Mouse (Mus musculus) intestine, embryonic 15.5 days (tissue): ENCODE measurements around the gene Pax7. TPM values are rescaled to one million over a fixed set of nuclear protein-coding genes. Genes with fewer than 3 reads are reported as not detected.
A peak's percentile ranks its signal among the peaks of the same experiment; 100 is the strongest.

Source experiments
- ATAC-seq: fragments of 200-750 bp; cut with Nextera tagmentation; 2 replicates; pipeline ENCODE4 v1.8.0; 2017; ENCODE audit warnings: moderate TSS enrichment, moderate library complexity
- H3K27ac ChIP-seq: fragments of 300-500 bp; sonication (generic); 2 replicates; pipeline ENCODE4 v1.5.1; 2015; ENCODE audit warnings: mild to moderate bottlenecking, inconsistent platforms
- H3K27me3 ChIP-seq: fragments of 300-500 bp; sonication (generic); replicated peaks from 2 replicates; pipeline ENCODE4 v1.6.1; 2015; ENCODE audit warnings: inconsistent platforms
- H3K36me3 ChIP-seq: fragments of 300-500 bp; sonication (generic); 2 replicates; pipeline ENCODE4 v1.6.1; 2015; ENCODE audit warnings: inconsistent platforms
- H3K4me1 ChIP-seq: fragments of 300-500 bp; sonication (generic); replicated peaks from 2 replicates; pipeline ENCODE4 v1.6.1; 2015; ENCODE audit warnings: inconsistent platforms
- H3K4me2 ChIP-seq: fragments of 300-500 bp; sonication (generic); replicated peaks from 2 replicates; pipeline ENCODE4 v1.6.1; 2015; ENCODE audit warnings: mild to moderate bottlenecking, inconsistent platforms
- H3K4me3 ChIP-seq: fragments of 300-500 bp; sonication (generic); replicated peaks from 2 replicates; pipeline ENCODE4 v1.5.1; 2015; ENCODE audit warnings: inconsistent platforms
- H3K9ac ChIP-seq: fragments of 300-500 bp; sonication (generic); 2 replicates; pipeline ENCODE4 v1.6.1; 2015; ENCODE audit warnings: inconsistent platforms
- H3K9me3 ChIP-seq: fragments of 300-500 bp; sonication (generic); 2 replicates; pipeline ENCODE4 v1.6.1; 2016; ENCODE audit warnings: inconsistent platforms
- WGBS: fragments of 180-500 bp; shearing (Covaris S2); methylation state at CpG from one replicate; pipeline ENCODE4 v1.1.7; 2015; 5-methylcytosine and 5-hydroxymethylcytosine counted together
- polyA plus RNA-seq: library from polyadenylated mRNA; unstranded; fragments of >200 nt; fragmentation: Nextera tagmentation; extraction: Ambion mirVana; gene quantifications from 2 replicates; pipeline ENCODE4 v1.2.1, GENCODE M21; 2015

Gene Pax7
- polyA plus RNA-seq, 1 experiment from 2014 or later: not detected

DNA sequence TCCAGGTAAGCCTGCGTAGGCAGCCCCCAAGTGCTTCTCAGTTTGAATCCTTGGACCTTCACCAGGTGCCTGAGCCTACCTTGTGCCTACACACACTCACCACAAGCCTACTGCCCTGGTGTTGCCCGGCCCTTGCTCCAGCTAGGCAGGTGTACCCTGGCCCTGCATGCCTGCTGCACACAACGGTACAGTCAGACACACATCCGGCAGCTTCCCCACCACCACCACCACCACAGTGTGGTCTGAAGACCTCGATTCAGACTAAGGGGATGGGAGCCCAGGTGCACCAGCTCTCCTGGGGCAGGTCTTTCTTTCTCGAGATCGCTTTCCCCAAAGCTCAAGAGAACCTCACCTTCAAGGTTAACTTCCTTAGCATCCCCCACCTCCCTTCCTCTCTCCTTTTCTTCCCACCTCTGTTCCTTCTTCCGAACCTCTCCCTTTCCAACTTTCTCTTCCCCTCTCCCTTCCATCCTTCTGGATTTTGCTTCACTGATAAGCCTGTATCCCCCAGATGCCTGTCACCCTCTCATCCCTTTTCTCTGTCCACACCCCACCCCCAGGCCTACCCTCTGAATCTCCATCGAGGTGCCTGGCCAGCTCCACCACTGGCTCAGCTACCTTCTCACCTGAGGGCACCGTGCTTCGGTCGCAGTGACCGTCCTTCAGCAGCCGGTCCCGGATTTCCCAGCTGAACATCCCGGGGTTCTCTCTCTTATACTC, 4.3 kb downstream of the Pax7 start:
- H3K27ac ChIP-seq: no peak overlapping the region
- H3K4me1 ChIP-seq: 0 out of 2 replicates have a peak, but pooled peaks cover 4% of the 10 kb centered on the region
- no peak overlapping the region for H3K4me3 ChIP-seq
- no peaks in the 10 kb centered on the region for H3K36me3 ChIP-seq
- ATAC-seq: no peak
- 6% methylated on average over 16 of the region's 16 CpGs for WGBS
- peaks cover 98% of the 10 kb centered on the region for H3K27me3 ChIP-seq
- no peak overlapping the region for H3K4me2 ChIP-seq
- H3K9me3 ChIP-seq: no peaks in the 10 kb centered on the region
- H3K9ac ChIP-seq: no peak overlapping the region

DNA sequence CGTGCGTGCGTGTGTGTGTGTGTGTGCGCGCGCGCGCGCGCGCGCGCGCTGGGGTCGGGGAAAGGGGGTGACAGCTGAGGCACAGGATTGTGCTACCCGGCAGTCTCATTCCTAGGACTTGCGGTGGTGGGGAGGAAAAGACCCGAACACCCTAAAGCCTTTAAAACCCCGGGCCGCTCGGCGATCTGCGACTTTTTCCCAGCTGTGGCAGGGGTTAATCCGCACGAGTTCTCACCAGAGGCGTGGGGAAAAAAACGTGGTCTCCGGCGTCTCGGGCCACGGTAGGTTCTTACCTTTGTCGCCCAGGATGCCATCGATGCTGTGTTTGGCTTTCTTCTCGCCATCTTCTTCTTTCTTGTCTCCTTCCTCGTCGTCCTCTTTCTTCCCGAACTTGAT, 5.0 kb downstream of the Pax7 start:
- ATAC-seq: no peak
- no peak overlapping the region for H3K9ac ChIP-seq
- no peaks in the 10 kb centered on the region for H3K9me3 ChIP-seq
- H3K27ac ChIP-seq: no peak overlapping the region
- H3K4me3 ChIP-seq: no peak overlapping the region
- under 1% methylated on average over 37 of the region's 37 CpGs for WGBS
- no peak overlapping the region for H3K4me2 ChIP-seq
- H3K4me1 ChIP-seq: 0 out of 2 replicates have a peak, but pooled peaks cover 3% of the 10 kb centered on the region
- no peaks in the 10 kb centered on the region for H3K36me3 ChIP-seq
- H3K27me3 ChIP-seq: peaks cover 98% of the 10 kb centered on the region

DNA sequence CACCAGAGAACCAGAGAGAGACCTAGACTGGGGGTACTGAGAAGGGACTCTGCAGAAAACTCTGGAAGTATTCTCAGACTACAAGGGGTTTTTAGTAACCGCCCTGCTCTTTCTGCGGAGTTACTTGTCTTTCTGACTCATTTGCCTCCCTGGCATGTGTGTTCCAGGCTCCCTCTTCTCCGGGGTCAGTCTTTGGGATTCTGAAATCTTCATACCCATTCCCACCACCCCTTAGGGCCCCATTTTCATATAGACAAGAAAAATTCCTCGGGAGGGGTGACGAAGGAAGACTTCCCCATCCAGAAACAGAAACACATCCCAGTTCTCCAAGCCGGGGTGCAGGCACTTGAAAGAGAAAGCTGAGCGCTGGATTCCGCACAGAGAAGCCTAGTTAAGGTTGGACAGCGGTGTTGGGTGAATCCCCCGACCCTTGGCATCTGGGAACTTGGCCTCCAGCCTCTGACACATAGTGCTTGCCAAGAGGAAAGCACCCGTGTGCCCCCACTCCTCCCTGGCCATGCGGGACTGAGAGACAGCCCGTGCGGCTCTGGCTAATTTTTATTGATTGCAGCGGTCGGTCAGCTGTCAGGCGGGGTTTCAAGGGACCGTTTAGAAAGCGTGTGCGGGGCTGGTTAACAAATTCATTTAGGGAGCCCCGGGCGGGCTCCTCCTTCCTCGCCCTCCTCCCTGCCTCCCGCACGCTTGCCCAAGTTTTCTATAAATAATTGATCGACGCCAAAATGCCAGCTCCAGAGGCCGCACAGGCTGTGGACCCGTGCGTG, 5.6 kb downstream of the Pax7 start:
- H3K4me1 ChIP-seq: no peaks in the 10 kb centered on the region
- no peaks in the 10 kb centered on the region for H3K9me3 ChIP-seq
- no peak overlapping the region for H3K4me2 ChIP-seq
- no peak overlapping the region for H3K4me3 ChIP-seq
- H3K27ac ChIP-seq: no peak overlapping the region
- H3K36me3 ChIP-seq: no peaks in the 10 kb centered on the region
- no peak overlapping the region for H3K9ac ChIP-seq
- H3K27me3 ChIP-seq: peaks cover 98% of the 10 kb centered on the region
- 2% methylated on average over 30 of the region's 30 CpGs for WGBS
- ATAC-seq: no peak

GRCm38 (mm10) chr4:139826231-139826630, 7.1 kb downstream of the Pax7 start:
- H3K9ac ChIP-seq: no peak overlapping the region
- H3K9me3 ChIP-seq: no peaks in the 10 kb centered on the region
- H3K36me3 ChIP-seq: no peaks in the 10 kb centered on the region
- WGBS: 4% methylated on average over 3 of the region's 3 CpGs
- peaks cover 98% of the 10 kb centered on the region for H3K27me3 ChIP-seq
- H3K4me2 ChIP-seq: no peak overlapping the region
- no peak overlapping the region for H3K27ac ChIP-seq
- ATAC-seq: no peak
- H3K4me1 ChIP-seq: peaks cover 6% of the 10 kb centered on the region; the same call in 1 of the 2 replicates
- H3K4me3 ChIP-seq: no peak overlapping the region

DNA sequence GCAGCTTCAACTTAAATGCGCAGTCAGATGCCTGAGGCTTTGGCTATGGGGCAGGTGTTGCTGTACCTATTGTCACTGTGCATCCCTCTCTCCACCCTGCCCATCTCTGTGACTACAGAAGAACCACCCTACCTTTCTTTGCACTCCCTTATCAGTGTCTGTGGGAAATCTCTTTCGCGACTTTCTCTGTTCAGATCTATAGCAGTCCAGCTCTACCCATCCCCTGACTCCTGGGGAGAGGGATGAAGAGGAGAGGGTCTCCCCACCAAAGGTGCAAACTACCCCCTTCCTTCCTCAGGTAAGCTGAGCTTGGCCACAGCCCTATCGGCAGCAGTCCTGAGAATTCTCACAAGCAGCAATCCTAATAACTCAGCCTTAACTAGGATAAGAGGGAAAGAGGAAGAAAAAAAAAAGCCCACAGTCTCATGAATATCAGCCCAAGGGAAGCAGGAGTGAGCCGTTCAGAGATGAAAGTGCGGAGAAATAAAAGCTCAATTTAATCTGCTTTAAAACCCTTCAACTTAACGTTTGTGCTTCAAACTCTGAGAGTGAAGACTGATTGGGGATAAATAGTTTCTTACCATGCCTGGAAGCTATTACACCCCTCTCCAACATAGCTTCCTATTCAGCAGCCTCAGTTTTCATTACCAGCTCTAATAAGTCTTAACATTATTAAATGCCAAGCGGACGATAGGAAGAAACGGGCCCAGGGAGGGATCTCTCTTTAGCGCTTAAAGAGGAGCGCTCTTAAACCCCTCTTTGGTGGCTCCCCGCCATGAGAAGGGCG, 7.8 kb downstream of the Pax7 start:
- H3K4me1 ChIP-seq: peaks cover 8% of the 10 kb centered on the region; the same call in 1 of the 2 replicates
- H3K9me3 ChIP-seq: no peaks in the 10 kb centered on the region
- 2% methylated on average over 14 of the region's 14 CpGs for WGBS
- H3K4me3 ChIP-seq: no peak overlapping the region
- no peak overlapping the region for H3K9ac ChIP-seq
- H3K27ac ChIP-seq: no peak overlapping the region
- ATAC-seq: no peak
- H3K4me2 ChIP-seq: no peak overlapping the region
- H3K27me3 ChIP-seq: peaks cover 97% of the 10 kb centered on the region
- no peaks in the 10 kb centered on the region for H3K36me3 ChIP-seq

- no peak overlapping the region for H3K27ac ChIP-seq
- H3K4me1 ChIP-seq: peaks cover 8% of the 10 kb centered on the region; the same call in 1 of the 2 replicates
- H3K4me2 ChIP-seq: no peak overlapping the region
- no peaks in the 10 kb centered on the region for H3K9me3 ChIP-seq
- H3K9ac ChIP-seq: no peak overlapping the region
- under 1% methylated on average over 22 of the region's 22 CpGs for WGBS
- peaks cover 94% of the 10 kb centered on the region for H3K27me3 ChIP-seq
- ATAC-seq: no peak
- no peak overlapping the region for H3K4me3 ChIP-seq
- H3K36me3 ChIP-seq: no peaks in the 10 kb centered on the region
These were observed 8.6 kb downstream of the Pax7 start for GRCm38 (mm10) chr4:139824572-139825325.

GRCm38 (mm10) chr4:139823870-139824472, 9.4 kb downstream of the Pax7 start:
- Histone ChIP-seq H3K27me3 (peaks cover 94% of the 10 kb centered on the region), H3K27ac (no peak overlapping the region), H3K9ac (no peak overlapping the region), H3K4me2 (no peak overlapping the region), H3K4me3 (no peak overlapping the region), H3K4me1 (peaks cover 8% of the 10 kb centered on the region; the same call in 1 of the 2 replicates), H3K36me3 (no peaks in the 10 kb centered on the region), H3K9me3 (no peaks in the 10 kb centered on the region)
- ATAC-seq: no peak
- WGBS: 1% methylated on average over 32 of the region's 32 CpGs

GRCm38 (mm10) chr4:139823138-139823869, 10.0 kb downstream of the Pax7 start:
- H3K9me3 ChIP-seq: no peaks in the 10 kb centered on the region
- no peak overlapping the region for H3K9ac ChIP-seq
- H3K4me1 ChIP-seq: peaks cover 8% of the 10 kb centered on the region; the same call in 1 of the 2 replicates
- no peak overlapping the region for H3K27ac ChIP-seq
- WGBS: 1% methylated on average over 44 of the region's 44 CpGs
- H3K36me3 ChIP-seq: no peaks in the 10 kb centered on the region
- no peak overlapping the region for H3K4me2 ChIP-seq
- ATAC-seq: no peak
- peaks cover 93% of the 10 kb centered on the region for H3K27me3 ChIP-seq
- no peak overlapping the region for H3K4me3 ChIP-seq

DNA sequence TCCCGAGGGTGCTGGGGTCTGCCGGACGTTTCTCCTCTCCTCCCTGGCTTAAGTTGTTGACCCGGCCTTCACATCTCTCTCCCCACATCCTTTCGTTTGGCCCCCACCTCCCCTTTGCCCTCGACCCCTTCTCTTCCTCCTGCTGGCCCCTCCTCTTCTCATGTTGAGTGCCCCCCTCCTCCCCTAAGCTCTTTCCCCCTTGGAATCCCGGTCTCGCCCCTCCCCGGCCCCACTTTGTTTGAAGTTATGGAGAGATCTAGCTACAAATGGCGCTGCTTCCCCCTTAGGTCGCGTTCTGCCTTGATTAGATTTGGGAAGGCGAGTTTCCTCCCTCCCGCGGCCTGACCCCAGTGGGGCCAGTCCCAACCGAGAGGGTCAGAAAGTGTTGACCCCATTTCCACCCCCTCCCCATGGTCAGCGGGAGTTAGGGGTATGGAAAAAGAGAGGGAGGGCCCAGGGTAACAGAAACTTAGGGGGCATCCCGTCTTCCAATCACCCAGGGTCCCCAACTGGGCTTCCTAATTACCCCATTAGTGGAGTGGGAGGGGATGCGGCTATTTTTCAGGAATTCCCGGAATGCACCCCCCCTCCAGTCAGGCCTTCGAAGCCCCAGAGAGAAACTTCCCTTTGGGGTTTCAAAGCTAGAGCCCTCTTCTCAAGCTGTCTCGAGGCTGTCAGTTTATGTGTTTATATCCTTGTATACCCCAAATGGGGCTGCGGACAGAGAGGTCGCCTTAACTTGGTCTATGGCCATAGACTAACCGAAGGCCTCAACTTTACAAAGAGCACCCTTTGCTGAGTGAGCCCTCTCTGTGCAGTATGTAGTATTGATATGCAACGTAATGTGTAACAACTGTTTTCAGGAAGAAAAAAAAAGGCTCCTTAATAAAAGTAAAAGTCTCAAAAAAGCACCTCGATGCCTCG, 10.9 kb downstream of the Pax7 start:
- WGBS: under 1% methylated on average over 28 of the region's 28 CpGs
- Histone ChIP-seq H3K9ac (no peak overlapping the region), H3K36me3 (no peaks in the 10 kb centered on the region), H3K4me1 (peaks cover 8% of the 10 kb centered on the region; the same call in 1 of the 2 replicates), H3K27ac (no peak overlapping the region), H3K9me3 (no peaks in the 10 kb centered on the region), H3K4me2 (no peak overlapping the region), H3K27me3 (peaks cover 92% of the 10 kb centered on the region), H3K4me3 (no peak overlapping the region)
- no peak for ATAC-seq

GRCm38 (mm10) chr4:139821491-139822160, 11.7 kb downstream of the Pax7 start:
- H3K27ac ChIP-seq: no peak overlapping the region
- H3K9me3 ChIP-seq: no peaks in the 10 kb centered on the region
- peak overlapping the region; percentile 23; the same call in 1 of the 2 replicates for H3K4me3 ChIP-seq
- H3K27me3 ChIP-seq: peaks cover 93% of the 10 kb centered on the region
- no peak overlapping the region for H3K9ac ChIP-seq
- 1% methylated on average over 65 of the region's 65 CpGs for WGBS
- H3K36me3 ChIP-seq: no peaks in the 10 kb centered on the region
- ATAC-seq: no peak
- peak overlapping the region; percentile 46 for H3K4me2 ChIP-seq
- H3K4me1 ChIP-seq: peaks cover 8% of the 10 kb centered on the region; the same call in 1 of the 2 replicates
